Mouse (Mus musculus): ENCODE results near the gene Abhd17b. TPM values are rescaled to one million over a fixed set of nuclear protein-coding genes. Genes with fewer than 3 reads are reported as not detected.
"Not testable (repeated sequence)": the region's sequence is repeated elsewhere in the genome, so short reads cannot be mapped to it uniquely, and the experiment has no call there.

Gene Abhd17b
- polyA plus RNA-seq, 1 experiment: 9.7 TPM

GRCm38 (mm10) chr19:21714278-21714883, 61.4 kb downstream of the Abhd17b start:
- TF ChIP-seq POLR2A (IDR thresholded peaks at IDR 0.05; ENCODE audit: borderline replicate concordance, control insufficient read depth, low read depth, low read length): no peak
- no peak for TF ChIP-seq CTCF (IDR thresholded peaks at IDR 0.05; ENCODE audit: control insufficient read depth, insufficient read depth, low read length)
- peak overlapping the region; percentile 58; the same call in 1 of the 2 replicates for H3K27ac ChIP-seq (ENCODE audit: control insufficient read depth, insufficient read depth, low read depth, low read length, poor library complexity)

GRCm38 (mm10) chr19:21715005-21715442, 62.0 kb downstream of the Abhd17b start:
- Histone ChIP-seq H3K4me1 (ENCODE audit: control insufficient read depth, insufficient read depth, low read length) (no peaks in the 10 kb centered on the region; the same call in 1 of the 2 replicates), H3K27ac (ENCODE audit: control insufficient read depth, insufficient read depth, low read depth, low read length, poor library complexity) (peak overlapping the region; percentile 58; the same call in 1 of the 2 replicates), H3K4me3 (replicated peaks; ENCODE audit: control insufficient read depth, low read depth, low read length) (no peak overlapping the region)
- TF ChIP-seq POLR2A (IDR thresholded peaks at IDR 0.05; ENCODE audit: borderline replicate concordance, control insufficient read depth, low read depth, low read length) (no peak), CTCF (IDR thresholded peaks at IDR 0.05; ENCODE audit: control insufficient read depth, insufficient read depth, low read length) (no peak)
- WGBS: 65% methylated on average over 10 of the region's 10 CpGs

More at GRCm38 (mm10) chr19:21714278-21714883, 61.4 kb downstream of the Abhd17b start:
- 29% methylated on average over 10 of the region's 10 CpGs for WGBS
- Histone ChIP-seq H3K4me1 (ENCODE audit: control insufficient read depth, insufficient read depth, low read length) (no peaks in the 10 kb centered on the region; the same call in 1 of the 2 replicates), H3K4me3 (replicated peaks; ENCODE audit: control insufficient read depth, low read depth, low read length) (peak overlapping the region; percentile 71)

GRCm38 (mm10) chr19:21715515-21715914, 62.5 kb downstream of the Abhd17b start:
- Histone ChIP-seq H3K27ac (ENCODE audit: control insufficient read depth, insufficient read depth, low read depth, low read length, poor library complexity) (no peak overlapping the region), H3K4me1 (ENCODE audit: control insufficient read depth, insufficient read depth, low read length) (no peaks in the 10 kb centered on the region; the same call in 1 of the 2 replicates)
- 85% methylated on average over 9 of the region's 9 CpGs for WGBS

GRCm38 (mm10) chr19:21716456-21716855, 63.5 kb downstream of the Abhd17b start:
- Histone ChIP-seq H3K4me3 (replicated peaks; ENCODE audit: control insufficient read depth, low read depth, low read length) (no peak overlapping the region), H3K4me1 (ENCODE audit: control insufficient read depth, insufficient read depth, low read length) (no peaks in the 10 kb centered on the region; the same call in none of the 2 replicates), H3K27ac (ENCODE audit: control insufficient read depth, insufficient read depth, low read depth, low read length, poor library complexity) (no peak overlapping the region)
- TF ChIP-seq CTCF (IDR thresholded peaks at IDR 0.05; ENCODE audit: control insufficient read depth, insufficient read depth, low read length) (no peak), POLR2A (IDR thresholded peaks at IDR 0.05; ENCODE audit: borderline replicate concordance, control insufficient read depth, low read depth, low read length) (no peak)
- WGBS: 88% methylated on average over 3 of the region's 3 CpGs

More at GRCm38 (mm10) chr19:21715515-21715914, 62.5 kb downstream of the Abhd17b start:
- TF ChIP-seq CTCF (IDR thresholded peaks at IDR 0.05; ENCODE audit: control insufficient read depth, insufficient read depth, low read length): no peak
- TF ChIP-seq POLR2A (IDR thresholded peaks at IDR 0.05; ENCODE audit: borderline replicate concordance, control insufficient read depth, low read depth, low read length): no peak
- H3K4me3 ChIP-seq (replicated peaks; ENCODE audit: control insufficient read depth, low read depth, low read length): no peak overlapping the region

GRCm38 (mm10) chr19:21719206-21719605, 66.2 kb downstream of the Abhd17b start:
- 84% methylated on average over 3 of the region's 3 CpGs for WGBS
- TF ChIP-seq CTCF (IDR thresholded peaks at IDR 0.05; ENCODE audit: control insufficient read depth, insufficient read depth, low read length): no peak
- TF ChIP-seq POLR2A (IDR thresholded peaks at IDR 0.05; ENCODE audit: borderline replicate concordance, control insufficient read depth, low read depth, low read length): no peak
- Histone ChIP-seq H3K4me3 (replicated peaks; ENCODE audit: control insufficient read depth, low read depth, low read length) (no peak overlapping the region), H3K4me1 (ENCODE audit: control insufficient read depth, insufficient read depth, low read length) (no peaks in the 10 kb centered on the region; the same call in 1 of the 2 replicates), H3K27ac (ENCODE audit: control insufficient read depth, insufficient read depth, low read depth, low read length, poor library complexity) (no peak overlapping the region)

- TF ChIP-seq CTCF (IDR thresholded peaks at IDR 0.05; ENCODE audit: control insufficient read depth, insufficient read depth, low read length): no peak
- no peak for TF ChIP-seq POLR2A (IDR thresholded peaks at IDR 0.05; ENCODE audit: borderline replicate concordance, control insufficient read depth, low read depth, low read length)
- no peak overlapping the region for H3K27ac ChIP-seq (ENCODE audit: control insufficient read depth, insufficient read depth, low read depth, low read length, poor library complexity)
- no peak overlapping the region for H3K4me3 ChIP-seq (replicated peaks; ENCODE audit: control insufficient read depth, low read depth, low read length)
- WGBS: 86% methylated on average over 5 of the region's 5 CpGs
- H3K4me1 ChIP-seq (ENCODE audit: control insufficient read depth, insufficient read depth, low read length): no peaks in the 10 kb centered on the region; the same call in 1 of the 2 replicates
These were observed 68.0 kb downstream of the Abhd17b start for GRCm38 (mm10) chr19:21720950-21721349.

- H3K4me1 ChIP-seq (ENCODE audit: control insufficient read depth, insufficient read depth, low read length); H3K27ac ChIP-seq (ENCODE audit: control insufficient read depth, insufficient read depth, low read depth, low read length, poor library complexity); H3K4me3 ChIP-seq (replicated peaks; ENCODE audit: control insufficient read depth, low read depth, low read length): not testable (repeated sequence)
- WGBS: 95% methylated on average over 20 of the region's 20 CpGs
These were observed 70.3 kb downstream of the Abhd17b start for GRCm38 (mm10) chr19:21723280-21723679.

- TF ChIP-seq POLR2A (IDR thresholded peaks at IDR 0.05; ENCODE audit: borderline replicate concordance, control insufficient read depth, low read depth, low read length): no peak
- TF ChIP-seq CTCF (IDR thresholded peaks at IDR 0.05; ENCODE audit: control insufficient read depth, insufficient read depth, low read length): no peak
- WGBS: 66% methylated on average over 8 of the region's 8 CpGs
- Histone ChIP-seq H3K4me3 (replicated peaks; ENCODE audit: control insufficient read depth, low read depth, low read length) (no peak overlapping the region), H3K27ac (ENCODE audit: control insufficient read depth, insufficient read depth, low read depth, low read length, poor library complexity) (no peak overlapping the region), H3K4me1 (ENCODE audit: control insufficient read depth, insufficient read depth, low read length) (no peaks in the 10 kb centered on the region; the same call in 1 of the 2 replicates)
These were observed 71.1 kb downstream of the Abhd17b start for GRCm38 (mm10) chr19:21723911-21724655.

Measured in bone marrow, adult 2 months (tissue).